Mouse (Mus musculus): ENCODE measurements at regions not wholly inside any gene's neighbourhood (a gene's known extent, or its start where the extent isn't known, plus 50 kb on each side); places are given as distances from the start of the nearest gene placed in this dataset.
A peak's percentile ranks its signal among the peaks of the same experiment; 100 is the strongest.

- ATAC-seq (ENCODE audit: insufficient number of reproducible peaks, low FRiP score, low TSS enrichment): no peak
Observed at GRCm38 (mm10) chr1:110605760-110606159, 371.6 kb downstream of the Cdh19 start.

- peak; percentile 92 for ATAC-seq (ENCODE audit: insufficient number of reproducible peaks, low FRiP score, low TSS enrichment)
Observed at GRCm38 (mm10) chr1:110581247-110581646, 396.1 kb downstream of the Cdh19 start.

All from cerebellum, adult (tissue).